Mouse (Mus musculus) liver, embryonic 14.5 days (tissue): ENCODE data around the gene Pygm. TPM values are rescaled to one million over a fixed set of nuclear protein-coding genes. Genes with fewer than 3 reads are reported as not detected.

Experiments
- ATAC-seq: fragments of 200-750 bp; cut with Nextera tagmentation; 2 replicates; pipeline ENCODE4 v1.8.0; 2017; ENCODE audit warnings: moderate number of reproducible peaks, mild to moderate bottlenecking, moderate library complexity; ENCODE audit not compliant: insufficient read depth
- DNase-seq, 3 experiments: peaks; one replicate each; pipeline ENCODE4 v3.0.0-alpha.2; 2012 to 2013; ENCODE audit warnings: low read depth in 3 of 3, low spot score in 3 of 3
- H3K27ac ChIP-seq: fragments of 300-500 bp; sonication (generic); 2 replicates; pipeline ENCODE4 v1.5.1; 2014; ENCODE audit warnings: moderate library complexity, mild to moderate bottlenecking, control low read depth, inconsistent platforms
- H3K27me3 ChIP-seq: fragments of 300-500 bp; sonication (generic); 2 replicates; pipeline ENCODE4 v1.6.1; 2014; ENCODE audit warnings: mild to moderate bottlenecking, low read length, moderate library complexity; ENCODE audit not compliant: control insufficient read depth, insufficient read depth
- H3K36me3 ChIP-seq: fragments of 300-500 bp; sonication (generic); replicated peaks from 2 replicates; pipeline ENCODE4 v1.6.1; 2014; ENCODE audit warnings: low read depth; ENCODE audit not compliant: control insufficient read depth, insufficient read depth
- H3K4me1 ChIP-seq, 2 experiments: fragments of 200-500 bp in 1 of 2; fragments of 300-500 bp in 1 of 2; sonication (generic) in 1 of 2; replicated peaks; 2 replicates each; pipeline ENCODE4 v1.6.1; 2012 to 2014; ENCODE audit warnings: antibody characterized with exemption in 1 of 2, inconsistent platforms in 1 of 2, low read length in 1 of 2; ENCODE audit not compliant: control insufficient read depth in 2 of 2, insufficient read depth in 2 of 2
- H3K4me2 ChIP-seq: fragments of 300-500 bp; sonication (generic); 2 replicates; pipeline ENCODE4 v1.6.1; 2014; ENCODE audit warnings: low read depth, mild to moderate bottlenecking, control low read depth, moderate library complexity
- H3K4me3 ChIP-seq, 2 experiments: fragments of 200-500 bp in 1 of 2; fragments of 300-500 bp in 1 of 2; sonication (generic) in 1 of 2; 2 replicates each; pipeline ENCODE4 v1.5.1; 2012 to 2014; ENCODE audit warnings: low read depth in 2 of 2, low read length in 2 of 2, mild to moderate bottlenecking in 2 of 2, control low read depth in 1 of 2, inconsistent platforms in 1 of 2, moderate library complexity in 1 of 2; ENCODE audit not compliant: insufficient read depth in 1 of 2
- H3K9ac ChIP-seq: fragments of 300-500 bp; sonication (generic); replicated peaks from 2 replicates; pipeline ENCODE4 v1.6.1; 2014; ENCODE audit warnings: mild to moderate bottlenecking, control low read depth, moderate library complexity
- H3K9me3 ChIP-seq: fragments of 300-500 bp; sonication (generic); 2 replicates; pipeline ENCODE4 v1.6.1; 2016; ENCODE audit warnings: low read length, mixed read lengths; ENCODE audit not compliant: control insufficient read depth
- CTCF ChIP-seq: IDR thresholded peaks from 2 replicates; pipeline ENCODE4 v1.5.1; 2016; ENCODE audit warnings: antibody characterized with exemption, low read depth, control low read depth
- EP300 ChIP-seq: IDR thresholded peaks from 2 replicates; pipeline ENCODE4 v1.6.1; 2016; ENCODE audit warnings: antibody characterized with exemption, low read depth
- WGBS: fragments of 180-500 bp; shearing (Covaris S2); extraction: QIAGEN DNeasy Blood & Tissue Kit; methylation state at CpG from one replicate; pipeline ENCODE4 v1.1.7; 2014; ENCODE audit not compliant: insufficient replicate concordance; 5-methylcytosine and 5-hydroxymethylcytosine counted together
- polyA plus RNA-seq, 2 experiments: library from polyadenylated mRNA; depleted of rRNA in 1 of 2; stranded (reverse) in 1 of 2; unstranded in 1 of 2; fragments of >200 nt; fragmentation: Nextera tagmentation in 1 of 2; extraction: Ambion mirVana in 1 of 2; gene quantifications; 2 replicates each; pipeline versions ENCODE4 v1.2.1 to v1.2.3; 2012 to 2014

Pygm gene
- polyA plus RNA-seq, 2 experiments: 1.2 TPM

DNA sequence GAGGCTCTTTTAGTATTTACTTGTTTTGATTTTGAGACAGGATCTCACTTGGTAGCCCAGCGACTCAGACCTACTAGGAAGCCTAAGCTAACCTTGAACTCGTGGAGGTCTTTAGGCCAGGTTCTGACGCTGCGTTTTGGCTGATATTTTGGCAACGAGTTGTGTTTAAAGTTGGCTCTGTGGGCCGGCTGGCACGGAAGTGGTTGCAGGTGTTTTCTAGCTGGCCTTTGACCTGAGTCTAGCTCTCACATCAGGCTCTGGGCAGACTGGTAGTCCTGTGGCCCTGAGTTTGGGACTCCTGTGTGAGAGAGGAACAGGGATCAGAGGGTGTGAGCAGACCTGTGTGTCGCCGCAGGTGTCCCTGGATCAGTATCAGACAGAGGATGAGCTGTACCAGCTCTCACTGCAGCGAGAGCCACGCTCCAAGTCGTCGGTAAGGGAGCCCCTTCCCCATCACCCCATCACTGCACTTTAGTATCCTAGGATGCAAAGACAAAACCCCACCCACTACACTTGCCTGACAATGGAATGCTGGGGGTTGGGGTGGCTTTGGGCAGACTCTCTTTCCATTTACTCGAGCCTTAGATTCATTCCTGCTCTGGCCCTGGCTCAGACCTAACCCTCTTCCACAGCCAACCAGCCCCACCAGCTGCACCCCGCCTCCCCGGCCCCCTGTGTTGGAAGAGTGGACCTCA is 23.8 kb downstream of the Pygm start:
- Histone ChIP-seq H3K4me3 (no peak overlapping the region), H3K9me3 (no peaks in the 10 kb centered on the region), H3K4me1 (no peaks in the 10 kb centered on the region), H3K36me3 (no peaks in the 10 kb centered on the region), H3K27me3 (no peaks in the 10 kb centered on the region), H3K9ac (no peak overlapping the region), H3K27ac (no peak overlapping the region), H3K4me2 (no peak overlapping the region)
- ATAC-seq: no peak
- 65% methylated on average over 16 of the region's 16 CpGs for WGBS
- TF ChIP-seq EP300 (no peak), CTCF (no peak)
- no peak for DNase-seq

DNA sequence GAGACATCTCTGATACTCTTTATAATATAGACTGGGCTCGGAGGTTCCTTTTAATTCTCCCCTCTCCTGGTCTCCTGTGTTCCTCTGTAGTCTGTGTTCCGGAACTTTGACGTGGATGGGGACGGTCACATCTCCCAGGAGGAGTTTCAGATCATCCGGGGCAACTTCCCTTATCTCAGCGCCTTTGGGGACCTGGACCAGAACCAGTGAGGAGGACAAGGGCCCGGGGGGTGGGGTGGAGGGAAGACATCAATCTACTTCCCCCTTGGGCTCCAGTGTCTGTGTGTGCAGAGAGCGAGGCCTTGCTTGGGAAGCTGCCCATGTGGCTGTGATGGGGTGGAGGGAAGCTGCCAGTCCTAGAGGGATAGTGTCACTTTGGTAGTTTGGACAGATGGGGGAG is 24.6 kb downstream of the Pygm start:
- no peak for ATAC-seq

DNA sequence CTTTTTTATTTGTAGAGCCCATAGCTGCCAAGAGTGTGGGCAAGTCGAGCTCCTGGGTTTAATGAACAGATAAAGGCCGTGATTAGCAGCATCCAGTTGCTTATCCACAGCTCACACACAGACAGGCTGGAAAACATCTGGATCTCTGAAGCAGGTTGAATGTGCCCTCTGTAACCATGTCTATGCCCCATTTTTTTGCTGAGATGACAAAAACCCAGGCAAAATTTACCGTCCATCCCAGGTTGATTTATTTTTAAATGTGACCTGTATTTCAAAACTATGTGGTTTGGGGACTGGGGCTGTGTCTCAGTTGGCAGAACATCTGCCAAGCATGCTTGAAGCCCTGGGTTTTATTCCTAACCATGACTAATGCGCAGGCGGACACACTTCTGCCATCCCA is 25.0 kb downstream of the Pygm start:
- Histone ChIP-seq H3K27me3 (no peaks in the 10 kb centered on the region), H3K4me3 (no peak overlapping the region), H3K36me3 (no peaks in the 10 kb centered on the region), H3K27ac (no peak overlapping the region), H3K9me3 (no peaks in the 10 kb centered on the region), H3K4me1 (no peaks in the 10 kb centered on the region), H3K9ac (no peak overlapping the region), H3K4me2 (no peak overlapping the region)
- no peak for ATAC-seq
- 55% methylated on average over 5 of the region's 5 CpGs for WGBS
- no peak for TF ChIP-seq EP300
- TF ChIP-seq CTCF: no peak
- DNase-seq: no peak

More for the DNA sequence above, 24.6 kb downstream of the Pygm start:
- H3K4me1 ChIP-seq: no peaks in the 10 kb centered on the region
- no peaks in the 10 kb centered on the region for H3K36me3 ChIP-seq
- no peak for TF ChIP-seq EP300
- TF ChIP-seq CTCF: no peak
- WGBS: 64% methylated on average over 8 of the region's 8 CpGs
- no peak overlapping the region for H3K9ac ChIP-seq
- H3K27ac ChIP-seq: no peak overlapping the region
- H3K27me3 ChIP-seq: no peaks in the 10 kb centered on the region
- H3K4me3 ChIP-seq: no peak overlapping the region
- DNase-seq: no peak
- no peak overlapping the region for H3K4me2 ChIP-seq
- no peaks in the 10 kb centered on the region for H3K9me3 ChIP-seq

DNA sequence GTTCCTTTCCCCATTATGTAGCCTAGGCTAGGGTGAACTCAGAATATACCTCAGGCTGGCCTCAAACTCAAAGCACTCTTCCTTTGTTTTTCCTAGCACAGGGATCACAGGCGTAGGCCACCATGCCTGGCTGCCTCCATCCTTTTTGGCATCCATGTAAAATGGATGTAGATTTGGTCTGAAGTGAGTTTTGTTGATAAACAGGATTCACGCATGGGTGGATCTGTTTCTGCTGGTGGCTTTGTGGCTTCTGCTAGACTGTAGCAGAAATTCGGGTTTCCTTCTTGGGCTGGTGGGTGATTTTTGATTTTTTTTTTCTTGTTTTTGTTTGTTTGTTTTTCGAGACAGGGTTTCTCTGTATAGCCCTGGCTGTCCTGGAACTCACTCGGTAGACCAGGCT is 25.7 kb downstream of the Pygm start:
- DNase-seq: no peak
- WGBS: 62% methylated on average over 5 of the region's 5 CpGs
- no peaks in the 10 kb centered on the region for H3K36me3 ChIP-seq
- TF ChIP-seq CTCF (no peak), EP300 (no peak)
- H3K4me1 ChIP-seq: no peaks in the 10 kb centered on the region
- no peak overlapping the region for H3K4me2 ChIP-seq
- H3K9me3 ChIP-seq: no peaks in the 10 kb centered on the region
- no peak overlapping the region for H3K27ac ChIP-seq
- H3K4me3 ChIP-seq: no peak overlapping the region
- ATAC-seq: no peak
- no peaks in the 10 kb centered on the region for H3K27me3 ChIP-seq
- H3K9ac ChIP-seq: no peak overlapping the region

DNA sequence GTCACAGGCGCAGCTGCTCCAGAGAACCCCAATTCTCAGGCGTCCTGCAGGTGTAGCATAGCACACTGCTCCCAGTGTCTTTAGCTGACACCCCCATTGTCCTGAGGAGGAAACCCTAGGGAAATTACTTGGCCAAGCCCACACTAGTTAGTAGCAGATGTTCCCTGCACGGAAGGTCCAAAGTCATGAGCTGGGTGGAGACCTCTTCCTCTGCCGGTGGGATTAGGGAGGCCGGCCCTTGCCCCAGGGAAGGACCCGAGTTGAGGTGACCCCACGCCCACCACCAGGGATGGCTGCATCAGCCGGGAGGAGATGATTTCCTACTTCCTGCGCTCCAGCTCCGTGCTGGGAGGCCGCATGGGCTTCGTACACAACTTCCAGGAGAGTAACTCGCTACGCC is 28.6 kb downstream of the Pygm start:
- no peak overlapping the region for H3K9ac ChIP-seq
- H3K4me3 ChIP-seq: no peak overlapping the region
- no peaks in the 10 kb centered on the region for H3K4me1 ChIP-seq
- WGBS: 67% methylated on average over 14 of the region's 14 CpGs
- DNase-seq: no peak
- no peaks in the 10 kb centered on the region for H3K9me3 ChIP-seq
- TF ChIP-seq EP300: no peak
- TF ChIP-seq CTCF: no peak
- no peak overlapping the region for H3K27ac ChIP-seq
- no peaks in the 10 kb centered on the region for H3K27me3 ChIP-seq
- ATAC-seq: no peak
- H3K4me2 ChIP-seq: no peak overlapping the region
- no peaks in the 10 kb centered on the region for H3K36me3 ChIP-seq
